Mouse (Mus musculus): Measurements from ENCODE around the gene Nipa1.

The Nipa1 gene

GRCm38 (mm10) chr7:56010318-56011017 is 9.3 kb downstream of the Nipa1 start:
- no peak for DNase-seq (ENCODE audit: low spot score)

- DNase-seq (ENCODE audit: low spot score) = no peak
Measured at GRCm38 (mm10) chr7:55998997-55999396, 20.8 kb downstream of the Nipa1 start.

- no peak for DNase-seq (ENCODE audit: low spot score)
Measured at GRCm38 (mm10) chr7:55995013-55995412, 24.7 kb downstream of the Nipa1 start.

GRCm38 (mm10) chr7:55991858-55992257 is 27.9 kb downstream of the Nipa1 start:
- DNase-seq (ENCODE audit: low spot score) = no peak

GRCm38 (mm10) chr7:55991129-55991528 is 28.6 kb downstream of the Nipa1 start:
- DNase-seq (ENCODE audit: low spot score) = no peak

GRCm38 (mm10) chr7:55986526-55987214 is 33.1 kb downstream of the Nipa1 start:
- DNase-seq (ENCODE audit: low spot score) = peak; percentile 29

GRCm38 (mm10) chr7:55984754-55985153 is 35.0 kb downstream of the Nipa1 start:
- DNase-seq (ENCODE audit: low spot score) = no peak

- no peak for DNase-seq (ENCODE audit: low spot score)
Measured at GRCm38 (mm10) chr7:55983107-55983506, 36.6 kb downstream of the Nipa1 start.

- DNase-seq (ENCODE audit: low spot score) = no peak
Measured at GRCm38 (mm10) chr7:55982010-55982700, 37.6 kb downstream of the Nipa1 start.

GRCm38 (mm10) chr7:55981511-55981910 is 38.2 kb downstream of the Nipa1 start:
- DNase-seq (ENCODE audit: low spot score) = no peak

- DNase-seq (ENCODE audit: low spot score) = no peak
Measured at GRCm38 (mm10) chr7:55974429-55974828, 45.3 kb downstream of the Nipa1 start.

GRCm38 (mm10) chr7:55969415-55969814 is 50.3 kb downstream of the Nipa1 start:
- DNase-seq (ENCODE audit: low spot score) = no peak

- no peak for DNase-seq (ENCODE audit: low spot score)
Measured at GRCm38 (mm10) chr7:55968258-55968901, 51.4 kb downstream of the Nipa1 start.

GRCm38 (mm10) chr7:55966866-55967460 is 52.8 kb downstream of the Nipa1 start:
- no peak for DNase-seq (ENCODE audit: low spot score)

- DNase-seq (ENCODE audit: low spot score) = peak; percentile 94
Measured at GRCm38 (mm10) chr7:55962004-55962908, 57.5 kb downstream of the Nipa1 start, which contains the start of gene Nipa2. Gene Nipa2 (minus strand): TSS chr7:55962476.

- DNase-seq (ENCODE audit: low spot score) = no peak
Measured at GRCm38 (mm10) chr7:55960506-55960905, 59.2 kb downstream of the Nipa1 start.

GRCm38 (mm10) chr7:55959801-55960200 is 60.0 kb downstream of the Nipa1 start:
- no peak for DNase-seq (ENCODE audit: low spot score)

GRCm38 (mm10) chr7:55957916-55958315 is 61.8 kb downstream of the Nipa1 start:
- DNase-seq (ENCODE audit: low spot score) = no peak

- no peak for DNase-seq (ENCODE audit: low spot score)
Measured at GRCm38 (mm10) chr7:55957178-55957577, 62.6 kb downstream of the Nipa1 start.

GRCm38 (mm10) chr7:55956054-55956453 is 63.7 kb downstream of the Nipa1 start:
- no peak for DNase-seq (ENCODE audit: low spot score)

GRCm38 (mm10) chr7:55938341-55938740 is 81.4 kb downstream of the Nipa1 start:
- no peak for DNase-seq (ENCODE audit: low spot score)

Data from testis, postnatal 14 days (tissue).